Mouse (Mus musculus): ENCODE results near the gene Grid1. TPM values are rescaled to one million over a fixed set of nuclear protein-coding genes. Genes with fewer than 3 reads are reported as not detected.

The Grid1 gene
- polyA plus RNA-seq, 2 experiments from 2014 or later = not detected

DNA sequence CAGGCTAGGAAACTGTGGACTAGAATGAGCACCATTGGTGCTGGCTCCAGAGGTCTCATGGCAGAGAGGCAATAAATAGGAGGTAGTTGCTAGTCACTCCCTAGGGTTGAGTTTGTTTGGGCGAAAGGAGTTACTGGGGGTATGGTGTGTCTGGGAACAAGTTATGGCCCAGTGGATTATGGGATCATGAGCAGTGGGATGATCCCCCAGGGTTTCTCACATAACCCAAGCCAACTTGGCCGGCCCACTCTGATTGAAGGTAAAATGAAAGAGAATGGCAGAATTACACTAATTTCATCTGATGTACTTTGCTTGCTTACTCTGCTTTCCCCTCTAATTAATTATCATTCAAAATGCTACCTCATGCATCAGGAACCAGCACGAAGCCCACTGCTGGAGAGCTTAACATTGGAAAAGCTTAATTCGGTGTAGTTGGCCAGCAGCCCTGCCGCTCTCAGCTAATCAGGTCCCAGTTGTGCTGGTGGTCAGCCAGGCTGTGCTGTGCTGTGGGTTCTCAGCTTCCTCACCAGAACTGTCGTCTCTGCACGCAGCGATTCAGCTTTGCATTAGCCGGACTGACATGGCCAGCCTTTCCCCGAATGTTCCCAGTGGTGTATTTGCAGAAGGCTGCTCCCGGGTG, 207.7 kb downstream of the Grid1 start:
- ATAC-seq = no peak

DNA sequence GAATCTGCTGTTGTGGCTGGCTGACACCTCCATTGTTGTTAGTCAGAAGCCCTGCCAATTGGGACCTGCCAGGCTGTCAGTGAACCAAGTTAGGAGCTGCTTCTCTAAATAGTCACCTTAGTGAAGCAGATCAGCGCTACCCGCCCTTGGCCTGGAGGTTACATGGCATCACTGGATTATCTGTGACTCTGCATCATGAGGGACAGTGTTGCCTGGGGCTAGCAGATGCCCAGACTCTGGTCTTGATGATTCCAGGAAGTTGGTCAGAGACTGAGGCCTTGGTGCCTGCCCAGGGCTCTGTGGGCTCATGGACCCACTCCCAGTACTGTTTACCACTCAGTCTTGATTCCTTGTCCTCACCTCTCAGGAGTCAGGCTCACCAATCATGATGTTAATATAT, 209.7 kb downstream of the Grid1 start:
- no peak for ATAC-seq

DNA sequence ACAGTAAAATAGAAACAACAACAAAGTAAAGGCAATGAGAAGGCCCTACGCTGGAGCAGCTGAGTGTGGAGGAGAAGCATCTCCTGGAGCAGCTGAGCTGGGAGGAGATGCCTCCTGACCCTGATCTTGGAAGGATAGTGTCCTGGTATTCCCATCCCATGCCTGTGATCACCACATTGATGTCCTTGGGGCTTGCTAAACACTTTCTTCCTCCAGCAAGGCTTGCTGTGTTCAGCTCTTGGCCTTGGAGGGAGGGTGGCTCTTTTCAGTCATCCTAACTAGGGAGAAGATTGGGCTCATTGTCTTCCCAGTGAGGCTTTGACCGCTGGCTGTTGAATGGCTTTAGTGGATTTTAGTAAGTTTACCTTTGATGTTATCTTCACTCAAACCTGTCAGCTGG, 210.4 kb downstream of the Grid1 start:
- ATAC-seq = no peak

DNA sequence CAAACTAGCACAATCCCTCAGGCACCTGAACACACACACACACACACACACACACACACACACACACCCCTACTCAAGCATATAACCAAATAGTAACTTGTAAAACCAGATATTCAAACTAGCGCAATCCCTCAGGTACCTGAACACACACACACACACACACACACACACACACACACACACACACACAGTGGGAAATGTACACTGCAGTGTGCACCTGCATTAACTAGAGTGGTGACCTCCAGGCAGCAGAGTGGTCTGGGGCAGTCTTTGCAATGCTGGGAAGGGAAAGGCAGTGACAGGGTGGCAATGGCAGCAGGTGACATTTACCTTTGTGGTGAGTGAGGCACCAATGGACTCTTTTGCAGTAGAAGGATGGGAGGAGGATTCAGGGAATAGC, 212.4 kb downstream of the Grid1 start:
- no peak for ATAC-seq

DNA sequence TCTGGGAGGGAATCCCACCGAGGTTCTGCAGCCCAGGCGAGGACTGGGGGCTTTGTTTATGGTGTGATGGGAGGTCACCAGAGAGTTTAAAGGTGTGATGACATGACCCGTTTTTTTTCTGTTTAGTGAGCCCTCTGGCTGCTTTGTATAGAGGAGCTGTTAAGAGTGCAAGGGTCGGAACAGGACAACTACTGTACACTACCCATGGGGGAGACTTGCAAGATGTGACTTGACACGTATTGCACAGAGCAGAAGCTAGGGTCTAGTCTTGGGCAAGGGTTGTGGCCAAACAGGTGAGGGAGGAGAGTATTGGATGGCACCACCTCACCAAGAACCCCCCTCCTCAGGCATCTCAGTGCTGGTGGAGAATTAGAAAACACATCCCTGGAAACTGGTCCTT, 224.4 kb downstream of the Grid1 start:
- ATAC-seq = no peak

DNA sequence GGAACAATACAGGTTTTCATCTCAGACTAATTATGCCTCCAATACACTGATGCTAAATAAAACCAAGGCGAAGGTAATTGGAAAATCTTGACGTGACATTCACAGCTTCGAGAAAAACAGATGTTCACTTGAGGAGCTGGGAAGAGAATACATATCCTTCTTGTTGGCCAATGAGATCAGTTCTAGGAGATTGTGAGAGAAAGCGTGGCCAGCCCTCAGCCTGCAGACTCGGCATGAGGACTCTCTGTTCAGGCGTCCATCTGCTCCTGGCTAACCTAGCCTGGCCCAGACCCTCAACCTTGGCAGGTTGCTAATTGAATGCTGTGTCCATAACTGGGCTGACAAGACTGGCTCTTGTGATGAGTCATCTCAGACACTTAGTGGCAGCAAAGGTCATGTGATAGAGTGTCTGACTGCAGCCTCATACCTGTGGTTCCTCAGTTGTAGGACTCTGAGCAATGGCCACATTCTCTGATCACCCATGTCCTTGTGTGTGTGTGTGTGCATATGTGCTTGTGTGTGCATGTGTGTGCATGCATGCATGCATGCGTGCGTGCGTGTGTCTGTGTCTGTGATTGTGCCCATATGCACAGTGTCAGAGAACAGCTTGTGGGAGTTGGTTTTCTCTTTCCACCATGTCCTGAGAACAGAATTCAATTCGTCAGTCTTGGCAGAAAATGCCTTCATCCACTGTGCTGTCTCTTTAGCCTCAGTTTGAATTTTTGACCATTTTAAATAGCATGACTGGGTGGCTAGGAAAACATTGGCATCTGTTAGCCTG, 225.2 kb downstream of the Grid1 start:
- no peak for ATAC-seq

DNA sequence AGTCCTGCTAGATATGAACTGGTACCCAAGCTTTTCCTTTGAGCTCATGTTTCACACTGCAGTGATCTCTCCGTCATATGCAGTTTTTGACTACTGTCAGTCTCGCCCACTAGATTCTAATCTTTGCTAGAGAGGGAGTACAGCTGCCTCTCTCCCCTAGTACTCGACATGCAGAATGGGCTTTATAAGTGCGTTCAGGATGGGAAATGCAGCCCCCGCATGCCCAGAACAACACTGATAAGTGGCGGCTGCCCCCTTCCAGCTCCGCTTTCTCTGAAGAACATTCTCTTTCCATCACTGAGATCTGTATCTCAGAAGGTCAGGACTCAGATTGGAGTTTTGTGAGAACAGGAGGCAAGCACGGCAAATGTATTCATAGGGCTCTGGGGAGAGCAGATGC, 229.3 kb downstream of the Grid1 start:
- ATAC-seq = no peak

DNA sequence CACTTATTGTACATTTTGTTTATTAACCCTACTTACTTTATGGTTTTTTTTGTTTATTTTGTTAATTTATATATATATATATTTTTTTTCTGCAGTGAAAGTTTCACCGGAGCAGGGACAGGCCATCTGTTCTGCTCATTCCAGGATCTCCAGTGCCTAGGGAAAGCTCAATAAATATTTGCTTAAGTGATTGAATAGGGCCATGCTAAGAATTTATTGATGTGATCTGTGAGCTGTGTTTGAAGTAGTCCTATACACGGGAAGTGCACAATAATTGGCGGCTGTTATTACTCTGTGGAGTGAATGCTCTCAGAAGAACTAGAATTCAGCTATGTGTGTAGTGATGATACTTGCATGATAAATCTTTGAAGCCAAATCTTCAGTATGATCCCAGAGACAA, 234.2 kb downstream of the Grid1 start:
- no peak for ATAC-seq

DNA sequence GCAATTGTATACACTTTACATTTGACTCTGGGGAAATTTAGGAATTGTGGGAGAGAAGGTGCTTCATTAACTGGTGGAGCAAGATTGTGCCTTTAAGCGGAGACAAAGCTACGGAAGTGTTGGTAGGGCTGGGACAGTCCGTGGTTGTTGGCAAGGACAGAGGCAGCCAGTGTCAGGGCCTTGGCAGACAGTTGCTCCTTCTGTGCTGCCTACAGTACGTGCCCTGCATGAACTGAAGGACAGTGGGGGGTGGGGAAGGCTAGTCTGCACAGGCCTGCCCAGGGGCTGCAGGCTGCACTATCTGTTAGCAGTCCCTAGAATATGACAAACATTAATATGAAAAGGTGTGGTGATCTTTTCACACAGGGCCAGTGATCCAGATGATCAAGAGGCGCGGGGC, 254.7 kb downstream of the Grid1 start:
- ATAC-seq = no peak

DNA sequence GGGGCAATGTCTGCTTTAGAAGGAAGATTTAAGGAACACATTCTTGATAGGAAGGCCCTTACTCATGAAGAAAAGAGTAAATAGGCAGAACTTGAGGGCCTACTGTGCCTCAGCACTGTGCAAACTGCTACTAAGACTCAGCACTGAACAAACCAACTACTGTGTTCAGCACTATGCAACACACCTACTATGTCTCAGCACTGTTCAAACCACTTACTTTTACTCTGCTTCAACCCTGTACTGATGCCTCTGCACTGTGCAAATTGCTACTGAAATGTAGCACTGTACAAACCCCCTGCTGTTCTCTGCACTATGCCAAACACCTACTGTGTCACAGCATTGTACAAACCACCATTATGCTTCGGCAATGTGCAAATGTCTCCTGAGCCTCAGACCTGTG, 260.0 kb downstream of the Grid1 start:
- no peak for ATAC-seq

DNA sequence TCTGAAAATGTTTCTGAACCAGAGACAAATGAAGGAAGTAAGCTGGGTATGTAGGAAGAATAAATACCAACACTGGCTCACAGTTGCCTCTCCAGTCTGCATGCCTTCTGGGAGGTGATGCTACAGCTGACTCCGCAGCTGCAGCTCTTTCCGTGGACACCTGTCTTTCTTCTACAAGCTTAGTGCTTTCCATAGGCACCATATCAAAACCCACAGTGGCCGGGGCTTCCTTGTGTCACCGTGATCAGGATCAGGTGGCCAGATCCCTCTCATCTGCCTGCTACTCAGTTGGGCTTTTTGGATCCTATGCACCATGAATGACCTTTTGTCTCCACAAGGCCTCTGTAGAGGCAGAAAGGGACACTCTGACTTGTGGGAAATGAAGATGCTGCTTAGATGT, 272.7 kb downstream of the Grid1 start:
- no peak for ATAC-seq

DNA sequence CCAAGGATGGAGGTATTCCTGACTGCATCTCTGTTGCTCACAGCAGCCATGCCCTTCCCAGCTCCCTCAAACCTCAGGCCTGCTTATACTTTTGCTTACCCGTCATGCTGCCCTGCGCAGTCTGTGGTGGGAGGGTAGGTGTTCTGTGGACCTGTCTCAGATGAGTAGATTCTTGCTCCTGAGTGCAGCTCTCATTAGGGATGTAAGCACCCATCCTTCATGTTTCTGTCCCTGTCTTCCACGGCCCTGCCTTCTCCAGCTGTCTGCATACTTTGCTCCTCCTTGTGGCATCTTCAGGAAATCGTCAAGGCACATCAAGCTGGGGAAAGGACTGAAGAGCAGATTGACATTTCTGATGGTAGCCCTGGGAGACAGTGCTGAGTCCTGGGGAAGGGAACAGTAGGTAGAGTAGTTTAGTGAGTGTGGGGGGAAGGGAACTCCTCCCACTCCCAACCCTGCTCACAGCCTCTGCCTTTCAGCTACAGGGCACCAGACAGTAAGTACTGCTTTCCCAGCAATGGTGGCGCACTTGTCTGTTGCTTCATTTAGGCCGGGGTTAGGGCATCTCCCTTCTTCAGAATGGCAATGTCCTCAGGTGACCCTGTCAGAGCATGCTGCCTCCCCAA, 273.8 kb downstream of the Grid1 start:
- no peak for ATAC-seq

DNA sequence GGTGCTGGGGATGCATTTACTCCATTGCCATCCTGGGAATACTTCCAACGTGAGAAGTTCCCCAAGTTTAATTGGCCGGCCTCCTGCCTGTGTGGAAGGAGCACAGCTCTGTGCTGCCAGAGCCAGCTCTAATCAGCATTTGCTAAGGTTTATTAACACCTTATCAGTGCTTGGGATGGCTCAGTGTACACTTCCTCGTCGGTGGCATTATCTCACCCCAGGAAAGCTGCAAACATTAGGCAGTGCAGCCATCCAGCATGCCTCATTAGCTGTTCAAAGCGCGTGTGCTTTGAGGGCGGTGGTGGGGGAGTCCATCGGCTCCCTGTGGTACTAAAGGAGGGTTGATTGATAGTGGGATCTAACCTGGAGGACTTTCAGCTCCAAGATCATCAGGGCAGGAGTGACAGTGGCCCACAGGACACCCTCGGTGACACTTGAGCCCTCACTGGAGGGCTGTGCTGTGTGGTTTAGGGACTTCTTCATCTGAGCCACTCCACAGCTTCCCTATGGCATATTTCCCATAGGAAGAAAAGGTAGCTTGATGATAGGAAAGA, 275.7 kb downstream of the Grid1 start:
- no peak for ATAC-seq

DNA sequence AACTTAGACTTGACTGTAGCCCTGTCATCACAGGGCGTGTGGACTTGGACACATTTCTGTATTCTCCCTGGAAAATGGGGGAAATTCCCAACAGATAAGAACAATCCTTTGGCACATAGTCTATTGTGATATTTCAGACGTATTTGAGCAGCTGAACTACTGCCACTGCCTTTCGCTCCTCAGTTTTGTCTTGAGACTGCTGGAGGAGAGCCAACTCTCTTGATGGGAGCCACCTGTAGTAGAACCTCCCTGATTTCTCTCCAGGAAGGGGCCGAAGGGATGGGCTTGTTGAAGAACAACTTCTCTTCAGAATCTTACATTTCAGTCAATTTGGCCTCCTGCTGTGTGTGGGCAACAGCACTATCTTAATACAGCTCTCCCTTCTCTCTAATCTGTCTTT, 276.2 kb downstream of the Grid1 start:
- ATAC-seq = no peak

DNA sequence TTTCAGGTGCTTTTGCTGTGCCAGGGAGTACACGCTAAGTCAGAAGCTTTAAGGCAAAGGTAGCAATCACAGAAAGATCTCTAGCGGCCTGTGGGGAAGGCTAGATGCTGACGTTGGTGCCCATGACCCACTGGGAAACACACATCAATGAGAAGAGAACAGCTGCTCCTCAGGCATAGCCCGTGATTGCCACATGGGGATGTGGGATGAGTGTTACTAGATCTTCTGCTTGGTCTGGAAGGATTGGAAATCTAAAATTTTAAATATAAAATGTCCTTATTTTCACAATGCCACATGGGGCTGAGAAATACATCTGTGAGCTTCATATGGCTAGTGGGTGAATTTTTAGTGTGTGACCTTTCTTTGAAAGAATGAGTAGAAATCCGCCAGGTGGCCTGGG, 277.3 kb downstream of the Grid1 start:
- ATAC-seq = no peak

DNA sequence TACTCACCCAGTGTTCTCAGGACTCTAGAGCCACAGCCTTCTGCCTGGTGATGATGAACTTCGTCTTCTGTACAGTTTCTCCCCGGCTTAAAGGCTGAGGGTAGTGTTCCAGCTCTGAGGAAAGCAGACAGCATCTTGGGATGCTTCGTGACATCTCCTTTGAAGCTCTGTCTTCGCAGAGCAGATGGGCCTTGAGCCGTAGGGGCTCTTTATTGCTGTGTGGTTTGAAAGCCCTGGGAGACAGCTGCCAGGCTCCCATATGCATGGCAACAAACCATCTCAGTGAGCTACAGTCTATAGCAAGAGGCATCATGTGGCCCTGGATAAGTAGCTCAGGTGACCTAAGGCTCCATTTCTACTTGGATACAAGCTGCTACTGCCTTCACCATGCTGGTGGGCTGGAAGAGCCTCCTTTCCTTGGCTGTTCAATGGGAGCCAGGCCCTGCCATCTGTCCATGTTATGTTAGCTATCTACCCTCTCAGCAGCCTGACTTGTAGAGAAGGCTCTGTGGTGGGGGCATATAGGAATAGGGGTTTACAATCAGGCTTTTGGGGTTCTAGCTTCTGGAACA, 283.8 kb downstream of the Grid1 start:
- ATAC-seq = no peak

DNA sequence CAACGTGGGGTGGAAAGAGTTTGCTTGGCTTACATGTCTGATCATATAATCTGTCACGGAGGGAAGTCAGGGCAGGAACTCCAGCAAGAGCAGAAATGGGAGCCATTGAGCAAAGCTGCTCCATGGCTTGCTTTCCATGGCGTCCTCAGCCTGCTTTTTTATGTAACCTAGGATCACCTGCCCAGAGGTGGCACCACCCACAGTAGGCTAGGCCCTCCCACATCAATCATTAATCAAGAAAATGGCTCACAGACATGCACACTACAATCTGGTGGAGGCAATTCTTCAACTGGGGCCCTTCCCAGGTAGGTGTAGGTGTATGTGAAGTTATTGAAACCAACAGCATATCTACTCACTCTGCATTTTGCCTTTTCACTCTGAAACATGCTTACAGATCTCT, 287.7 kb downstream of the Grid1 start:
- no peak for ATAC-seq

DNA sequence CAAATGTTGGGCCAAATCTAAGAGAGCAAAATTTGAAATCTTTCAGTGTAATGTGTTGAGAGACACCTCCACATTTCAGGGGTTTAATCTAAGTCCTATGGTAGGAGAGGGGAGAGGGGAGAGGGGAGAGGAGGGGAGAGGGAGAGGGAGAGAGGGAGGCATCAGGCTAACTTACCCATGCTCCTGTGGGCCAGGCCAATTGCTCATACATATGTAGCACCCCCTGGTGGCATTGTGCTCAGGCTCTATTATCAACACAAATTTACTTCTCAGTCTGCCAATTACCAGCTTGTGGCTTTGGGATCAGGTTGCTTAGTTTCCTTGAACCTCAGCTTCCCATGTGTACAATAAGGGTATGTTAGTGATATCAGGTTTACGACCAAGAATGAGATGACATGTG, 291.0 kb downstream of the Grid1 start:
- ATAC-seq = no peak

DNA sequence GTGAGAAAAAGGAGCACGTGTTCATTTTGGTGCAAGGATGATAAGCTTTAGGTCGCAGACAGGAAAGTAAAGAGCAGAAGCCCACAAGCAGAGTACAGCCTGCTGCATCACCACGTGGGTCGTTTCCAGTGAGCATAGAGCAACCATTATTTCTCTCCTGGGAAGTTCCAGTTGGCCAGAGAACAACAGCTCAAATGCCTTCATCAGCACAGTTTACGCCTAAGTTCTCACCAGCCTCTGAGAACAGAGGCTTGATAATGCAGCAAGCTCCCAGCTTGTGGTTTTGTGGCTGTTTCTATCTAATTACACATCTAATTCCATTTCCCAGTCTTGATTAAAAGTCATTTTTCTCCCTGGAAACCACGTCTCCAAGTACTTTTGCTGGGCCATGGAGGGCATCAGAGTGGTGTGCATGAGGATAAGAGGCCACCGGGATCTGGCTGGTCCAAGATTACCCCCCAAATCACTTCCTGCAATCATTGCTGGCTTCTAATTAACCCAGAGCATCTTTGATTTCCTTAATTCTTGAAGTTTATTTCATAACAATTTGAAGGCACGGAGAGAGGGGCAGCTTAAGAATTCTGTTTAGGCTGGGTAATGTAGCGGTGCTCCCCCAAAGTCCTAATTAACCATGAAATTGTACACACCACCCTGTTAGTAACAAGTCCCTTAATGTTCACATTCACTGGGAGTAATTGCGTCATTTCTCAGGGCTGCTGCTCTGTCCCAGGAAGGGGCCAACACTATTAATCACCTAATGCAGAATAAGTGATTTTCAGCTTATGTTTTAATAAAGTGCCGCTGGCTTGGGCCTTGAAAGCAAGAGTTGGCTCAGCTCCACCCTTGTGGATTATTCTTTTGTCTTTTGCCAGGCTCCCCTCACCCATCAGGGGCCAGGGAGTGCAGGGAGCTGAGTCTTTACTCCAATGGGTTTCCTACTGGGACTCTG, 292.7 kb downstream of the Grid1 start:
- ATAC-seq = no peak

DNA sequence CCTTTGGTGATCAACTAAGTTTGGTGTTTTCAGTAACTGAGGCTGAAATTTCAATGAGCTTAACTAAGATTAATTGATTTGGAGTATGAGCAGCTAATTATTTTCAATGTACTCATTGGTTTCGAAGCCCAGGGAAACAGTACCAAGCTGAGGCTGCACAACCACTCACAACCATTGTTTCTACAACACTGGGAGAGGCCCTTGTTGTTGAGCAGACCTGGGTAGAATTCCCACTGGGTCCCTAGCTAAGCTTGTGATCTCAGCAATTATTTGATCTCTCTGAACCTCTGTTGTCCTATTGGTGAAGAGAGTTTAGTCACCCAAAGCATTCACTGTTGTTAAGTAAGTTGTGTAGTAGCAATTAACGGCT, 293.4 kb downstream of the Grid1 start:
- ATAC-seq = no peak

DNA sequence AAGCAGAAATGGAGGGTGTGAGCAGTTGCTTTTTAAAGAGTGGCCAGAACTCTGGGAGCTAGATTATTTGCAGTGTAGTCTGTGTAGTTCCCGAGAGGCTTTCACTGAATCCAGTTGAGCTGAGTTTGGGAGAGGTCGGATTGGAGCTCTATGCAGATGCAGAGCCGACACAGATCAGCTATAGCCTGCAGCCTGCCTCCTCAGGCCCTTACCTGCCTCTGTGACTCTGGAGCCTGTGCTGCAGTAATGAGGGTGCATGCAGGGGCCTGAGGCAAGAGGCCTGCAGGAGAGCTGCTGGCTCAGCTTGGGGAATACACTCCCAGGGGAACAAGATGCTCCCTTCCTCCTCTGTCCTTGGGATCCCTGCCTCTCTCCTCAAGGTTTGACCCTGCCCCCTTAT, 296.0 kb downstream of the Grid1 start:
- no peak for ATAC-seq

DNA sequence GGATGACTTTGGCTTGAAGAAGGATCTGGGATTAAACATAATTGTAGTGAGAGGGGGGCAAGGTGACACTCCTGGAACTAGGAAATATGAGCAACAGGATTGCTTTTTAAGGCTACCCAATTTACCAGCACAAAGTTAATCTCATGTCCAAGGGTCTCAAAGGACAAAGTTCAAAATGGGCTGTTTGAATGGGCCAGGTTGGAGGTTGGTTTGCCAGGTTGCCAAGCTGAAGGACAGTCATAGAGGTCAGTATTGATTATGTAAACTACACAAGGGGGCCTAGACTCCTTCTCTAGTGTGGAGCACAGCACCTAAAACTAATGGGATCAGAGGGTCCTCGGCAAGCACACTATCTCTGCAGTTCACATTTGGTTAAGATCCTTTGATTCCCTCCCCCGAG, 300.2 kb downstream of the Grid1 start:
- ATAC-seq = no peak
